Mouse (Mus musculus) G1E (cell line): Measurements from ENCODE around the gene Serpina1f. TPM values are rescaled to one million over a fixed set of nuclear protein-coding genes. Genes with fewer than 3 reads are reported as not detected.

Experiments used
- ATAC-seq: 2 replicates; pipeline ENCODE4 v1.8.0; 2016; ENCODE audit warnings: mild to moderate bottlenecking; ENCODE audit not compliant: insufficient number of reproducible peaks, poor library complexity, low FRiP score, severe bottlenecking; ENCODE audit errors: extremely low read depth
- DNase-seq: peaks from one replicate; pipeline ENCODE4 v3.0.0; 2012; ENCODE audit warnings: low spot score
- H3K27me3 ChIP-seq: 2 replicates; pipeline ENCODE4 v1.6.1; 2012; ENCODE audit warnings: mild to moderate bottlenecking, low read length, inconsistent platforms; ENCODE audit not compliant: insufficient read depth
- H3K36me3 ChIP-seq: replicated peaks from 2 replicates; pipeline ENCODE3; 2012; ENCODE audit warnings: mild to moderate bottlenecking, inconsistent platforms
- H3K4me1 ChIP-seq: 2 replicates; pipeline ENCODE4 v1.6.1; 2012; ENCODE audit warnings: low read depth, low read length, inconsistent platforms, mixed read lengths; ENCODE audit not compliant: insufficient read depth
- H3K4me3 ChIP-seq: 2 replicates; pipeline ENCODE4 v1.5.1; 2012; ENCODE audit warnings: low read depth, mild to moderate bottlenecking, inconsistent platforms, low read length, moderate library complexity, mixed read lengths
- H3K9me3 ChIP-seq: replicated peaks from 2 replicates; pipeline ENCODE4 v1.6.1; 2012; ENCODE audit warnings: inconsistent platforms
- CTCF ChIP-seq: IDR thresholded peaks from 2 replicates; pipeline ENCODE4 v1.5.1; 2012; ENCODE audit warnings: low read depth, low read length, inconsistent platforms, mixed read lengths
- GATA1 ChIP-seq: IDR thresholded peaks from 2 replicates; pipeline ENCODE4 v1.6.1; 2012; ENCODE audit warnings: borderline replicate concordance, low read length, inconsistent platforms, mixed read lengths
- GATA2 ChIP-seq: IDR thresholded peaks from 2 replicates; pipeline ENCODE4 v1.6.1; 2012; ENCODE audit warnings: low read depth, low read length, inconsistent platforms, borderline replicate concordance
- POLR2AphosphoS5 ChIP-seq: IDR thresholded peaks from 2 replicates; pipeline ENCODE4 v1.6.1; 2012; ENCODE audit warnings: low read depth, low read length, inconsistent platforms; ENCODE audit not compliant: insufficient replicate concordance
- TAL1 ChIP-seq: conservative IDR thresholded peaks from 2 replicates; pipeline ENCODE4 v1.6.1; 2012; ENCODE audit warnings: low read depth, low read length, inconsistent platforms, mixed read lengths
- polyA plus RNA-seq: library from polyadenylated mRNA; stranded (reverse); fragments of >175 nt; gene quantifications from 2 replicates; pipeline ENCODE4 v1.2.3, GENCODE M21; 2012
- total RNA-seq, 2 experiments: library from RNA; stranded (forward) in 1 of 2; stranded (reverse) in 1 of 2; fragments of 200-1000 nt in 1 of 2; fragments of >200 nt in 1 of 2; fragmentation: Nextera tagmentation in 1 of 2; gene quantifications; 2 replicates each; pipeline ENCODE4 v1.2.3; 2014 to 2017

The Serpina1f gene
- total and polyA plus RNA-seq, 3 experiments, result 0.27 TPM; not detected in 2

GRCm38 (mm10) chr12:103656848-103657626 lies 38.3 kb downstream of the Serpina1f start, which contains the start of gene Serpina6:
Gene Serpina6 (minus strand): TSS chr12:103657212.
- TF ChIP-seq TAL1, result no peak
- TF ChIP-seq CTCF, result no peak
- TF ChIP-seq GATA1, result no peak
- TF ChIP-seq GATA2, result no peak
- no peak for TF ChIP-seq POLR2AphosphoS5
- H3K4me3 ChIP-seq, result no peak within 1 kb of the TSS
- no peak for DNase-seq

GRCm38 (mm10) chr12:103655123-103656044 lies 39.9 kb downstream of the Serpina1f start:
- Histone ChIP-seq H3K4me3 (no peak overlapping the region), H3K9me3 (peaks cover 77% of the 10 kb centered on the region), H3K4me1 (no peaks in the 10 kb centered on the region), H3K36me3 (no peaks in the 10 kb centered on the region), H3K27me3 (no peaks in the 10 kb centered on the region)
- no peak for ATAC-seq
- no peak for TF ChIP-seq TAL1
- no peak for TF ChIP-seq POLR2AphosphoS5
- no peak for TF ChIP-seq CTCF
- TF ChIP-seq GATA1, result no peak
- no peak for TF ChIP-seq GATA2
- no peak for DNase-seq

More at GRCm38 (mm10) chr12:103656848-103657626, 38.3 kb downstream of the Serpina1f start, which contains the start of gene Serpina6:
- no peaks in the 10 kb centered on the region for H3K4me1 ChIP-seq
- peaks cover 77% of the 10 kb centered on the region for H3K9me3 ChIP-seq
- no peak for ATAC-seq
- no peaks in the 10 kb centered on the region for H3K27me3 ChIP-seq
- no peaks in the 10 kb centered on the region for H3K36me3 ChIP-seq

GRCm38 (mm10) chr12:103653836-103654235 lies 41.5 kb downstream of the Serpina1f start:
- H3K4me3 ChIP-seq, result no peak overlapping the region
- no peak for ATAC-seq

GRCm38 (mm10) chr12:103646314-103646713 lies 49.0 kb downstream of the Serpina1f start:
- TF ChIP-seq GATA2, result no peak
- TF ChIP-seq GATA1, result no peak
- TF ChIP-seq CTCF, result no peak
- TF ChIP-seq TAL1, result no peak
- no peak for TF ChIP-seq POLR2AphosphoS5
- peaks cover 36% of the 10 kb centered on the region for H3K9me3 ChIP-seq
- H3K27me3 ChIP-seq, result no peaks in the 10 kb centered on the region
- no peak overlapping the region for H3K4me3 ChIP-seq
- H3K4me1 ChIP-seq, result no peaks in the 10 kb centered on the region
- no peaks in the 10 kb centered on the region for H3K36me3 ChIP-seq
- DNase-seq, result no peak
- ATAC-seq, result no peak

More at GRCm38 (mm10) chr12:103653836-103654235, 41.5 kb downstream of the Serpina1f start:
- Histone ChIP-seq H3K36me3 (no peaks in the 10 kb centered on the region), H3K9me3 (peaks cover 61% of the 10 kb centered on the region), H3K4me1 (no peaks in the 10 kb centered on the region), H3K27me3 (no peaks in the 10 kb centered on the region)
- no peak for DNase-seq
- TF ChIP-seq POLR2AphosphoS5 (no peak), GATA2 (no peak), TAL1 (no peak), GATA1 (no peak)

- no peak for ATAC-seq
- Histone ChIP-seq H3K9me3 (peaks cover 51% of the 10 kb centered on the region), H3K4me3 (no peak overlapping the region), H3K27me3 (no peaks in the 10 kb centered on the region), H3K36me3 (no peaks in the 10 kb centered on the region), H3K4me1 (no peaks in the 10 kb centered on the region; the same call in 1 of the 2 replicates)
- DNase-seq, result no peak
- TF ChIP-seq POLR2AphosphoS5 (no peak), CTCF (no peak), GATA2 (no peak), GATA1 (no peak), TAL1 (no peak)
These were observed 50.7 kb downstream of the Serpina1f start for GRCm38 (mm10) chr12:103644601-103645000.
